Mouse (Mus musculus): Measurements from ENCODE around the gene Clcn5. TPM values are rescaled to one million over a fixed set of nuclear protein-coding genes. Genes with fewer than 3 reads are reported as not detected.

Clcn5 gene
- polyA plus RNA-seq, 1 experiment from 2014 or later, result 36.0 TPM

GRCm38 (mm10) chrX:7260400-7261113, 58.6 kb downstream of the Clcn5 start:
- no peaks in the 10 kb centered on the region for H3K36me3 ChIP-seq (ENCODE audit: control insufficient read depth, insufficient read depth, low read length)
- no peak overlapping the region for H3K4me2 ChIP-seq (ENCODE audit: low read depth, low read length)
- H3K27ac ChIP-seq (replicated peaks; ENCODE audit: low read depth, low read length), result no peak overlapping the region
- 49% methylated on average over 5 of the region's 5 CpGs for WGBS
- no peak overlapping the region for H3K4me3 ChIP-seq (ENCODE audit: low read depth, low read length)
- ATAC-seq (ENCODE audit: low read depth) (no peak), DNase-seq (ENCODE audit: low spot score) (peak; percentile 32)
- no peaks in the 10 kb centered on the region for H3K4me1 ChIP-seq (ENCODE audit: control insufficient read depth, insufficient read depth, low read length)
- H3K27me3 ChIP-seq (replicated peaks; ENCODE audit: control insufficient read depth, insufficient read depth, low read length), result no peaks in the 10 kb centered on the region
- H3K9me3 ChIP-seq (ENCODE audit: control insufficient read depth, low read length), result no peaks in the 10 kb centered on the region
- no peak overlapping the region for H3K9ac ChIP-seq (ENCODE audit: low read depth, low read length)

GRCm38 (mm10) chrX:7259718-7260117, 59.4 kb downstream of the Clcn5 start:
- DNase-seq (ENCODE audit: low spot score) (no peak), ATAC-seq (ENCODE audit: low read depth) (no peak)
- Histone ChIP-seq H3K9me3 (ENCODE audit: control insufficient read depth, low read length) (no peaks in the 10 kb centered on the region), H3K27me3 (replicated peaks; ENCODE audit: control insufficient read depth, insufficient read depth, low read length) (no peaks in the 10 kb centered on the region), H3K4me1 (ENCODE audit: control insufficient read depth, insufficient read depth, low read length) (no peaks in the 10 kb centered on the region), H3K4me2 (ENCODE audit: low read depth, low read length) (no peak overlapping the region), H3K9ac (ENCODE audit: low read depth, low read length) (no peak overlapping the region), H3K36me3 (ENCODE audit: control insufficient read depth, insufficient read depth, low read length) (no peaks in the 10 kb centered on the region), H3K27ac (replicated peaks; ENCODE audit: low read depth, low read length) (no peak overlapping the region), H3K4me3 (ENCODE audit: low read depth, low read length) (no peak overlapping the region)
- 66% methylated on average over 3 of the region's 3 CpGs for WGBS

- Histone ChIP-seq H3K4me1 (ENCODE audit: control insufficient read depth, insufficient read depth, low read length) (no peaks in the 10 kb centered on the region), H3K4me3 (ENCODE audit: low read depth, low read length) (no peak overlapping the region), H3K36me3 (ENCODE audit: control insufficient read depth, insufficient read depth, low read length) (no peaks in the 10 kb centered on the region), H3K27ac (replicated peaks; ENCODE audit: low read depth, low read length) (no peak overlapping the region), H3K4me2 (ENCODE audit: low read depth, low read length) (no peak overlapping the region), H3K9ac (ENCODE audit: low read depth, low read length) (no peak overlapping the region), H3K9me3 (ENCODE audit: control insufficient read depth, low read length) (no peaks in the 10 kb centered on the region), H3K27me3 (replicated peaks; ENCODE audit: control insufficient read depth, insufficient read depth, low read length) (no peaks in the 10 kb centered on the region)
- ATAC-seq (ENCODE audit: low read depth) (no peak), DNase-seq (ENCODE audit: low spot score) (peak; percentile 50)
- 73% methylated on average over 3 of the region's 3 CpGs for WGBS
Measured at GRCm38 (mm10) chrX:7256022-7256421, 63.1 kb downstream of the Clcn5 start.

- Histone ChIP-seq H3K27me3 (replicated peaks; ENCODE audit: control insufficient read depth, insufficient read depth, low read length) (no peaks in the 10 kb centered on the region), H3K4me2 (ENCODE audit: low read depth, low read length) (no peak overlapping the region), H3K4me1 (ENCODE audit: control insufficient read depth, insufficient read depth, low read length) (no peaks in the 10 kb centered on the region), H3K9me3 (ENCODE audit: control insufficient read depth, low read length) (no peaks in the 10 kb centered on the region), H3K36me3 (ENCODE audit: control insufficient read depth, insufficient read depth, low read length) (no peaks in the 10 kb centered on the region), H3K4me3 (ENCODE audit: low read depth, low read length) (no peak overlapping the region), H3K9ac (ENCODE audit: low read depth, low read length) (no peak overlapping the region), H3K27ac (replicated peaks; ENCODE audit: low read depth, low read length) (no peak overlapping the region)
- DNase-seq (ENCODE audit: low spot score) (no peak), ATAC-seq (ENCODE audit: low read depth) (no peak)
- 67% methylated on average over 5 of the region's 5 CpGs for WGBS
Measured at GRCm38 (mm10) chrX:7204099-7204498, 115.1 kb downstream of the Clcn5 start.

GRCm38 (mm10) chrX:7203535-7203934, 115.6 kb downstream of the Clcn5 start:
- whole genome bisulfite sequencing, result 84% methylated on average over 3 of the region's 3 CpGs
- ATAC-seq (ENCODE audit: low read depth) (no peak), DNase-seq (ENCODE audit: low spot score) (no peak)
- no peaks in the 10 kb centered on the region for H3K9me3 ChIP-seq (ENCODE audit: control insufficient read depth, low read length)
- H3K27ac ChIP-seq (replicated peaks; ENCODE audit: low read depth, low read length), result no peak overlapping the region
- no peak overlapping the region for H3K4me3 ChIP-seq (ENCODE audit: low read depth, low read length)
- no peak overlapping the region for H3K9ac ChIP-seq (ENCODE audit: low read depth, low read length)
- no peaks in the 10 kb centered on the region for H3K27me3 ChIP-seq (replicated peaks; ENCODE audit: control insufficient read depth, insufficient read depth, low read length)
- H3K36me3 ChIP-seq (ENCODE audit: control insufficient read depth, insufficient read depth, low read length), result no peaks in the 10 kb centered on the region
- no peaks in the 10 kb centered on the region for H3K4me1 ChIP-seq (ENCODE audit: control insufficient read depth, insufficient read depth, low read length)
- no peak overlapping the region for H3K4me2 ChIP-seq (ENCODE audit: low read depth, low read length)

- no peaks in the 10 kb centered on the region for H3K4me1 ChIP-seq (ENCODE audit: control insufficient read depth, insufficient read depth, low read length)
- 15% methylated on average over 1 of the region's 1 CpGs for WGBS
- no peak overlapping the region for H3K9ac ChIP-seq (ENCODE audit: low read depth, low read length)
- H3K27me3 ChIP-seq (replicated peaks; ENCODE audit: control insufficient read depth, insufficient read depth, low read length), result no peaks in the 10 kb centered on the region
- DNase-seq (ENCODE audit: low spot score), result no peak
- ATAC-seq (ENCODE audit: low read depth), result no peak
- no peaks in the 10 kb centered on the region for H3K36me3 ChIP-seq (ENCODE audit: control insufficient read depth, insufficient read depth, low read length)
- H3K9me3 ChIP-seq (ENCODE audit: control insufficient read depth, low read length), result no peaks in the 10 kb centered on the region
- no peak overlapping the region for H3K4me3 ChIP-seq (ENCODE audit: low read depth, low read length)
- H3K27ac ChIP-seq (replicated peaks; ENCODE audit: low read depth, low read length), result no peak overlapping the region
- H3K4me2 ChIP-seq (ENCODE audit: low read depth, low read length), result no peak overlapping the region
Measured at GRCm38 (mm10) chrX:7197833-7198232, 121.3 kb downstream of the Clcn5 start.

- no peak overlapping the region for H3K27ac ChIP-seq (replicated peaks; ENCODE audit: low read depth, low read length)
- H3K4me3 ChIP-seq (ENCODE audit: low read depth, low read length), result no peak overlapping the region
- no peak for ATAC-seq (ENCODE audit: low read depth)
- no peak overlapping the region for H3K9ac ChIP-seq (ENCODE audit: low read depth, low read length)
- H3K4me1 ChIP-seq (ENCODE audit: control insufficient read depth, insufficient read depth, low read length), result no peaks in the 10 kb centered on the region
- H3K4me2 ChIP-seq (ENCODE audit: low read depth, low read length), result no peak overlapping the region
- no peaks in the 10 kb centered on the region for H3K27me3 ChIP-seq (replicated peaks; ENCODE audit: control insufficient read depth, insufficient read depth, low read length)
- no peaks in the 10 kb centered on the region for H3K9me3 ChIP-seq (ENCODE audit: control insufficient read depth, low read length)
- no peak for DNase-seq (ENCODE audit: low spot score)
- H3K36me3 ChIP-seq (ENCODE audit: control insufficient read depth, insufficient read depth, low read length), result no peaks in the 10 kb centered on the region
- 88% methylated on average over 4 of the region's 4 CpGs for WGBS
Measured at GRCm38 (mm10) chrX:7190816-7191215, 128.3 kb downstream of the Clcn5 start.

- Histone ChIP-seq H3K27ac (replicated peaks; ENCODE audit: low read depth, low read length) (peak overlapping the region; percentile 85), H3K27me3 (replicated peaks; ENCODE audit: control insufficient read depth, insufficient read depth, low read length) (no peaks in the 10 kb centered on the region), H3K9me3 (ENCODE audit: control insufficient read depth, low read length) (no peaks in the 10 kb centered on the region), H3K4me3 (ENCODE audit: low read depth, low read length) (peak overlapping the region; percentile 35), H3K9ac (ENCODE audit: low read depth, low read length) (peak overlapping the region; percentile 60), H3K36me3 (ENCODE audit: control insufficient read depth, insufficient read depth, low read length) (0 out of 2 replicates have a peak, but pooled peaks cover 3% of the 10 kb centered on the region), H3K4me1 (ENCODE audit: control insufficient read depth, insufficient read depth, low read length) (no peaks in the 10 kb centered on the region), H3K4me2 (ENCODE audit: low read depth, low read length) (peak overlapping the region; percentile 55)
- DNase-seq (ENCODE audit: low spot score) (peak; percentile 80), ATAC-seq (ENCODE audit: low read depth) (peak; percentile 94)
- 22% methylated on average over 17 of the region's 17 CpGs for WGBS
Measured at GRCm38 (mm10) chrX:7188311-7188807, 130.8 kb downstream of the Clcn5 start.
